Mouse (Mus musculus): ENCODE measurements around the gene Olfr403. TPM values are rescaled to one million over a fixed set of nuclear protein-coding genes. Genes with fewer than 3 reads are reported as not detected.
"Not testable (repeated sequence)": the region's sequence is repeated elsewhere in the genome, so short reads cannot be mapped to it uniquely, and the experiment has no call there.

Olfr403 gene
- total RNA-seq (2012; rRNA removed) = not detected in 2 replicates

- H3K27ac ChIP-seq (ENCODE audit: insufficient read depth, low read depth, low read length, poor library complexity, severe bottlenecking) = no peak within 1 kb of the TSS
- H3K9me3 ChIP-seq (ENCODE audit: control insufficient read depth, insufficient read depth, low read depth, low read length) = no peaks in the 10 kb centered on the region
- H3K4me1 ChIP-seq (ENCODE audit: control insufficient read depth in 2 of 2, insufficient read depth in 2 of 2, low read length in 2 of 2, poor library complexity in 1 of 2) = no peaks in the 10 kb centered on the region
- no peak within 1 kb of the TSS for H3K4me3 ChIP-seq (ENCODE audit: insufficient read depth in 1 of 2, low read depth in 1 of 2, low read length in 2 of 2, poor library complexity in 1 of 2, severe bottlenecking in 1 of 2)
- in situ Hi-C loops (cut with MboI; ENCODE audit: low sequenced_read_pairs in 2 of 2, unreplicated experiment in 2 of 2) = no loop called here
- no peaks in the 10 kb centered on the region for H3K36me3 ChIP-seq (ENCODE audit: control insufficient read depth, insufficient read depth, low read length, poor library complexity, severe bottlenecking)
- no peak within 1 kb of the TSS for H3K9ac ChIP-seq (ENCODE audit: insufficient read depth, low read depth, low read length, poor library complexity, severe bottlenecking)
- TF ChIP-seq ZC3H11A (IDR thresholded peaks at IDR 0.05; ENCODE audit: borderline replicate concordance, low read depth, low read length) = no peak
- TF ChIP-seq CHD2 (IDR thresholded peaks at IDR 0.05; ENCODE audit: low read depth, low read length) = no peak
- DNase-seq (ENCODE audit: low read depth, low spot score) = no peak
These were observed at the start of gene Olfr403 for GRCm38 (mm10) chr11:74185949-74186348. Gene Olfr403 (plus strand): TSS chr11:74186249.

DNA sequence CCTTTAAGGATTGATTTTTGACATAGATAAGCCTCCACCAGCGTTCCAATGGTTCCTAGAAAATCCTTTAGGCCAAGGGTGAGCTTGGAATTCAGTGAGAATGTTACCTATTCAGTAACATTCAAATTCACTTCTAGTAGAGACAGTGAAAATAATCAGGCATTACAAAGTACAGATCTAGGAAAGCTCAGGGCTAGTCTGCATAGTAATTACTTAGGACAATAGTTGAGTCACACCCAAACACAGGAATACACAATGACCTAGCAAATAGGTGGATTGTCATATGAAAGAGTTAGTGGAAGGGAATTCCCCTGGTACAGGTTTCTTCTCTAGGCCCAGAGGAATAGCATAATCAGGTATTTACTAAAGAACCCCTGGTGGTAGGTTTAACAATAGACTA, 46.0 kb upstream of the Olfr403 start:
- in situ Hi-C loops (cut with MboI; ENCODE audit: low sequenced_read_pairs in 2 of 2, unreplicated experiment in 2 of 2); H3K9me3 ChIP-seq (ENCODE audit: control insufficient read depth, insufficient read depth, low read depth, low read length); H3K36me3 ChIP-seq (ENCODE audit: control insufficient read depth, insufficient read depth, low read length, poor library complexity, severe bottlenecking); H3K27ac ChIP-seq (ENCODE audit: insufficient read depth, low read depth, low read length, poor library complexity, severe bottlenecking); H3K4me3 ChIP-seq (ENCODE audit: insufficient read depth in 1 of 2, low read depth in 1 of 2, low read length in 2 of 2, poor library complexity in 1 of 2, severe bottlenecking in 1 of 2); H3K4me1 ChIP-seq (ENCODE audit: control insufficient read depth in 2 of 2, insufficient read depth in 2 of 2, low read length in 2 of 2, poor library complexity in 1 of 2); H3K9ac ChIP-seq (ENCODE audit: insufficient read depth, low read depth, low read length, poor library complexity, severe bottlenecking); DNase-seq (ENCODE audit: low read depth, low spot score): not testable (repeated sequence)

- TF ChIP-seq ZC3H11A (IDR thresholded peaks at IDR 0.05; ENCODE audit: borderline replicate concordance, low read depth, low read length) (no peak), MAFK (IDR thresholded peaks at IDR 0.05; ENCODE audit: insufficient read depth, low read depth, low read length) (no peak), HCFC1 (IDR thresholded peaks at IDR 0.05; ENCODE audit: borderline replicate concordance, insufficient read depth, low read length) (no peak), CHD2 (IDR thresholded peaks at IDR 0.05; ENCODE audit: low read depth, low read length) (no peak), ZNF384 (IDR thresholded peaks at IDR 0.05; ENCODE audit: low read depth, low read length) (no peak)
- H3K4me3 ChIP-seq (ENCODE audit: insufficient read depth in 1 of 2, low read depth in 1 of 2, low read length in 2 of 2, poor library complexity in 1 of 2, severe bottlenecking in 1 of 2) = no peak overlapping the region
- in situ Hi-C loops (cut with MboI; ENCODE audit: low sequenced_read_pairs in 2 of 2, unreplicated experiment in 2 of 2) = no loop called here
- peaks cover 1% of the 10 kb centered on the region for H3K9me3 ChIP-seq (ENCODE audit: control insufficient read depth, insufficient read depth, low read depth, low read length)
- no peaks in the 10 kb centered on the region for H3K4me1 ChIP-seq (ENCODE audit: control insufficient read depth in 2 of 2, insufficient read depth in 2 of 2, low read length in 2 of 2, poor library complexity in 1 of 2)
- no peaks in the 10 kb centered on the region for H3K36me3 ChIP-seq (ENCODE audit: control insufficient read depth, insufficient read depth, low read length, poor library complexity, severe bottlenecking)
- H3K9ac ChIP-seq (ENCODE audit: insufficient read depth, low read depth, low read length, poor library complexity, severe bottlenecking) = no peak overlapping the region
- H3K27ac ChIP-seq (ENCODE audit: insufficient read depth, low read depth, low read length, poor library complexity, severe bottlenecking) = no peak overlapping the region
- DNase-seq (ENCODE audit: low read depth, low spot score) = no peak
These were observed 40.2 kb upstream of the Olfr403 start for GRCm38 (mm10) chr11:74145866-74146265.

DNA sequence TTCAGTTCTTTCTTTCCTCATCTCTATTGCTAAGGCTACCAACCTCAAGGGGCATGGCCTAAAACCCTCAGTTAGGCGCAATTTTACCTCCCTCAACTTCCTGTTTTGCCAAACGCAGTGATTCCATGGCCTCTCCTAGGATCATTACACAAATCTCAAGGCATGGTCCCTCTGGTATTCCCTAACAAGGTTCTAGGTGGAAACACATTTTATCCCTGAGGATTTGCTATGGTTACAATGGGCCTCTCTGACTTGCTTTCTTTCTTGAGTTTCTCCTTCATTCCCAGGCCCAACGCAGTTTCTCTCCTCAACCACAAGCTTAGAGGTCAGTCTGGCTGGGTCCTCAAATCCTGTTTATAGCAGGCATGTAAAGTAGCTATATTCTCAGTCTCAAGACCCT, 32.8 kb upstream of the Olfr403 start, which contains the start of gene Olfr402:
Gene Olfr402, plus strand, starts transcription at position 301 of the 400 bp plus-strand sequence.
- Histone ChIP-seq H3K9ac (ENCODE audit: insufficient read depth, low read depth, low read length, poor library complexity, severe bottlenecking) (no peak within 1 kb of the TSS), H3K4me1 (ENCODE audit: control insufficient read depth in 2 of 2, insufficient read depth in 2 of 2, low read length in 2 of 2, poor library complexity in 1 of 2) (no peaks in the 10 kb centered on the region), H3K36me3 (ENCODE audit: control insufficient read depth, insufficient read depth, low read length, poor library complexity, severe bottlenecking) (no peaks in the 10 kb centered on the region), H3K4me3 (ENCODE audit: insufficient read depth in 1 of 2, low read depth in 1 of 2, low read length in 2 of 2, poor library complexity in 1 of 2, severe bottlenecking in 1 of 2) (no peak within 1 kb of the TSS), H3K27ac (ENCODE audit: insufficient read depth, low read depth, low read length, poor library complexity, severe bottlenecking) (no peak within 1 kb of the TSS), H3K9me3 (ENCODE audit: control insufficient read depth, insufficient read depth, low read depth, low read length) (no peaks in the 10 kb centered on the region; the same call in 1 of the 2 replicates)
- in situ Hi-C loops (cut with MboI; ENCODE audit: low sequenced_read_pairs in 2 of 2, unreplicated experiment in 2 of 2) = no loop called here
- TF ChIP-seq CHD2 (IDR thresholded peaks at IDR 0.05; ENCODE audit: low read depth, low read length) (no peak), MAFK (IDR thresholded peaks at IDR 0.05; ENCODE audit: insufficient read depth, low read depth, low read length) (no peak)
- DNase-seq (ENCODE audit: low read depth, low spot score) = no peak

- H3K4me1 ChIP-seq (ENCODE audit: control insufficient read depth in 2 of 2, insufficient read depth in 2 of 2, low read length in 2 of 2, poor library complexity in 1 of 2) = no peaks in the 10 kb centered on the region
- H3K36me3 ChIP-seq (ENCODE audit: control insufficient read depth, insufficient read depth, low read length, poor library complexity, severe bottlenecking) = no peaks in the 10 kb centered on the region
- H3K9ac ChIP-seq (ENCODE audit: insufficient read depth, low read depth, low read length, poor library complexity, severe bottlenecking) = no peak overlapping the region
- TF ChIP-seq HCFC1 (IDR thresholded peaks at IDR 0.05; ENCODE audit: borderline replicate concordance, insufficient read depth, low read length) = no peak
- in situ Hi-C loops (cut with MboI; ENCODE audit: low sequenced_read_pairs in 2 of 2, unreplicated experiment in 2 of 2) = no loop called here
- H3K27ac ChIP-seq (ENCODE audit: insufficient read depth, low read depth, low read length, poor library complexity, severe bottlenecking) = no peak overlapping the region
- H3K4me3 ChIP-seq (ENCODE audit: insufficient read depth in 1 of 2, low read depth in 1 of 2, low read length in 2 of 2, poor library complexity in 1 of 2, severe bottlenecking in 1 of 2) = no peak overlapping the region
- H3K9me3 ChIP-seq (ENCODE audit: control insufficient read depth, insufficient read depth, low read depth, low read length) = no peaks in the 10 kb centered on the region
- no peak for DNase-seq (ENCODE audit: low read depth, low spot score)
These were observed 17.3 kb upstream of the Olfr403 start for GRCm38 (mm10) chr11:74168771-74169170.

All from ES-E14 (cell line).